In the genomic region with DNA sequence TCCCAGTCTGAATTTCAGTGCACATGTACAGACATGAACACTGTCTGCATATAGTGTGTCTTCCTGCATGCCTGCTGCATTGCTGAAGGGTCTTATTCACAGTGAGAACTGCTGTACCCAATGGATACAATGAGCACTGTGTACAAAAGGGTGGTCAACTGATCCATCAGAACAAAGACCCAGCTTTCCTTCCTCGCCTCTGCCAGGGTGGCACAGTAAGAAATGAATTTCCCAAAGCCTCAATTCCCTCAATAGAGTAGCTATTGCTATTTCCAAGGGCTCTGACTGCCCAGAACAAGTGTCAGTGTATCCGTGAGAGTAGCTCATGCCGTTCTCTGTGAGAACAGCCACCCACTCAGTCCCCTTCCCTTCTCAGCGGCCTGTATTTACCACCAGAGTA, we compare ENCODE assay signal across 15 mouse cellular contexts. TPM values are rescaled to one million over a fixed set of nuclear protein-coding genes. Genes with fewer than 3 reads are reported as not detected.
A peak's percentile ranks its signal among the peaks of the same experiment; 100 is the strongest.
DNase-seq lines count a peak whose midpoint lies in the region; ATAC-seq and TF ChIP-seq lines count a peak whose summit lies in the region.
"Not testable (repeated sequence)": the region's sequence is repeated elsewhere in the genome, so short reads cannot be mapped to it uniquely, and the experiment has no call there.
"Had no signal": no experiment of that assay in that cellular context is flagged by ENCODE, and none has a peak within 500 bp of the region (broad histone marks: within the 10 kb centered on the region; RNA-seq: fewer than 3 reads in every experiment).

No protein-coding gene starts in this region.

- H3K9me3 ChIP-seq in hindbrain, postnatal 0 days (ENCODE audit: low read length): not testable (repeated sequence)

- WGBS in hindbrain, postnatal 0 days: 60% methylated on average over 4 of the region's 4 CpGs

- H3K9ac ChIP-seq in hindbrain, postnatal 0 days (replicated peaks; ENCODE audit: low read length): not testable (repeated sequence)

- ATAC-seq in hindbrain, postnatal 0 days: peak; percentile 64; the same call in 1 of the 2 replicates

- not testable (repeated sequence) for H3K27me3 ChIP-seq in hindbrain, postnatal 0 days (ENCODE audit: insufficient read depth, low read length)

- not testable (repeated sequence) for H3K4me2 ChIP-seq in hindbrain, postnatal 0 days (ENCODE audit: low read depth, low read length)

- H3K4me3 ChIP-seq in hindbrain, postnatal 0 days (ENCODE audit: low read length): not testable (repeated sequence)

- not testable (repeated sequence) for H3K27ac ChIP-seq in hindbrain, postnatal 0 days

- H3K36me3 ChIP-seq in hindbrain, postnatal 0 days (ENCODE audit: insufficient read depth, low read length): not testable (repeated sequence)

- H3K4me1 ChIP-seq in hindbrain, postnatal 0 days (ENCODE audit: insufficient read depth, low read length): not testable (repeated sequence)

- peak; percentile 61 for DNase-seq in B cell, adult 2 months
- peak; percentile 27 for DNase-seq in brain, adult 2 months (ENCODE audit: low read depth, low spot score)
- DNase-seq in cerebellum, adult 9-11 months: peak; percentile 15
- not testable (repeated sequence) for DNase-seq in hindbrain, postnatal 0 days (ENCODE audit: low spot score)
- DNase-seq in layer of hippocampus, adult 8-10 months (ENCODE audit: low spot score in 2 of 2): peak; percentile 35
- DNase-seq in layer of hippocampus, postnatal 14 days (ENCODE audit: low spot score in 2 of 2): peak; percentile 26 to 54
- DNase-seq in left cerebral cortex, adult 8-10 months (ENCODE audit: low spot score in 2 of 2): peak; percentile 13 to 21
- peak; percentile 14 for DNase-seq in thymus, postnatal 25 days

- TF ChIP-seq CTCF in hindbrain, postnatal 0 days (IDR thresholded peaks at IDR 0.05; ENCODE audit: low read depth): not testable (repeated sequence)

RNA-seq across cellular contexts. Expression of a gene that starts 7.2 kb away (rescaled TPM):
- 0.50 and 2.2 TPM in 2 replicates for total RNA-seq in hindbrain, postnatal 0 days (2014; rRNA removed)
- 1.3 and 1.9 TPM in 2 replicates for polyA plus RNA-seq in hindbrain, postnatal 0 days (2015; fragmentation: Nextera tagmentation; extraction: Ambion mirVana)
- 1 to 10 TPM; 2.5 to 6.7 (median 4.3) TPM for total RNA-seq in layer of hippocampus, adult 8-10 months (2022)
- total RNA-seq in layer of hippocampus, postnatal 14 days (2021): 1 to 10 TPM; 2.6 to 3.6 TPM
- 1 to 10 TPM; 3.4 to 3.9 (median 3.8) TPM for total RNA-seq in left cerebral cortex, adult 8-10 months (2022)
- total RNA-seq: gastrocnemius, adult 8-10 months; gastrocnemius, postnatal 25 days; heart, adult 18-20 months; heart, postnatal 10 days; heart, postnatal 36 days had no signal
- polyA plus RNA-seq: heart, embryonic 15.5 days; hindbrain, embryonic 10.5 days had no signal
